Mouse (Mus musculus) T-helper 2 cell (primary cell): Measurements from ENCODE around the gene Baz2b.

Experiments used
- in situ Hi-C: fragments of 300-600 bp; cut with MboI, MseI; formaldehyde crosslinking; loops from one replicate; pipeline ENCODE4 v1.15.1; 2025; ENCODE audit warnings: high pct_unique_total_duplicates

Gene Baz2b

DNA sequence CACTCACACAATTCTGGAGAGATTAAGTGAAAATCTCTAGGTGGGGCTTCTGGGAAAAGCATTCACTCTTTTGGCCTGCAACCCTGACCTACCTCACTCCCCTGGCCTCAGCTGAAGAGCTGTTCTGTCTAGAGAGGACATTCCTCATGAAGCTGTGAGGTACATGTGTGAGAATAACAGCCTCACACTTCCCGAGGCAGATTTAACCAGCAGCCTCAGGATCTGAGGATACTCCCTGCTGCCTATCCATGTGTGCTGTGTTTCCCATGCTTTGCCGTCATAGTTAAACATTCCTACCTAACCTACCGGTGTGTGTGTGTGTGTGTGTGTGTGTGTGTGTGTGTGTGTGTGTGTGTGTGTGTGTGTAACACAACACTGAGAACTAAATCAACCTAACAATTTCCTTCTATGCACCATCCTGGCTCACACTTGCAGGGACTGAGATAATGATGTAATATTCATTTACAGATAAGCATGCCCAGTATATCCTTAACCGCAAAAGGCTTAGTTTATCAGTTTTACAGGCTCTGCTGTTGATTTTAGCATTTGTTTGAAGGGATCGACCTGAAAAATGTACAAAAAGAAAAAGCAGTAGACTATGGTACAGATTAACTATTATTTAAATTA is 206.5 kb downstream of the Baz2b start:
- in situ Hi-C loops, result no loop called here

- in situ Hi-C loops, result no loop called here
Observed at GRCm38 (mm10) chr2:60000268-60000667, 209.4 kb downstream of the Baz2b start.

DNA sequence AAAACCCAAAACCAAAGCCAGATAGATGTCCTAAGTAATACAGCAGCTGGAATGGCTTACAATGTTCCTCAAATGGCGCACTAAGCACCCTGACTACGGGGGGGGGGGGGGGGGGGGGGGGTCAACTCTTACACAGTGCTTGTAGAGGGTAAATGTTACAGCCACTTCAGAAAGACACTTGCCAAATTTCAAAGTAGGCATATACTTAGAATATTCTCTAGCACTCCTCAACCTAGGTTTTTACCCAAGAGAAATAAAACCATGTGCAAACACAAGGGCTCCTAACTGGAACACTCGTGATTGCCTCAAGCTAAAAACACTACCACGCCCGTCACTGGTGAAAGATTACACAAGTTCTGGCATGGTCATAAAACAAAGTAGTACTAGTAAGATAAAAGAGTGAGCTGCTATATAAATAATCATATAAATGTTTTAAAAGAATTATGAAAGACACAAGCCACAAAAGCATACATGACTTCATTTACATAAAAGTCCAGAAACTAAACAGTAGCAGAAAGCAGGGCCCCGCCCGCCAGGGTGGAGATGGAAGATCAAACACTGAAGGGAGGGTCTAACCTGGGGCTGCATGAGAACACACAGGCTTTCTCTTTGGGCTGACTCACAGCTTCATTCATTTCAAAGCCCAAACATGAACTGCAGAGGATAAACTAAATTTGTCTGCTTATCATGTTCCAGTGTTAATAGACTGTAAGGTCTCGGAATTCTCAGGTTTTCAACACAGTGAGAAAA is 212.0 kb downstream of the Baz2b start:
- in situ Hi-C loops, result no loop called here

DNA sequence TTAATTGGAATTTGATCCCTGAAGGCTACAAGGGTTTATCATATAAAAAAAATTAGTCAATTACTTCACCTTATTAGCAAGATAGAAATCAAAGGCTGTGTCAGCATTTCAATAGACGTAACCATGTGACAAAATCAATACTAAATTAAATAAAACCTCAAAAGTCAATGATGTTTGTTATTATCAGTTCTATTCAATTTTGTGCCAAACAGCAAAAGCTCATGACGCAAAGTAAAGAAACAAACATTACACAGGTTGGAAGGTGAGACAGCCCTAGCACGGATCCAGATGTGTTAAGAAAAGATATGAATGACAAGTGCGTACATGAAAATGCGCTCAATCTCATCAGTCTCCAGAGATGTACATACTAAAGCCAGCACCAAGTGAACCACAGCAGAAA is 212.7 kb downstream of the Baz2b start:
- in situ Hi-C loops, result no loop called here

DNA sequence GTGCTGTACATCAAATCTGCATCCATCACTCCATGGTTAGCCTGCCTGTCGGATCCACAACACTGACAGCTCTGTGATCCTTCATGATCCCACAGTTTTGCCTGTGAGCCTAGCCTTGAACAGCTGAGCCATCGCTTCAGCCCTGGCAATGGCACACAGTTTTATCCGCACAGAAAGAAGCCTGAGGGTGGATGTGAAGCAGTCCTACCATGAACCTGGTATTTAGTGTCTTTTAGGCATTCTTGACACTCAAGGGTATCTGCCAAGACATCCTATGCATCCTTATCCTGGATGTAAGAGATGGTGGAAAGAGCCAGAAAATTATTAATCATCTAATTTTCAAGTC is 216.5 kb downstream of the Baz2b start:
- in situ Hi-C loops, result no loop called here

DNA sequence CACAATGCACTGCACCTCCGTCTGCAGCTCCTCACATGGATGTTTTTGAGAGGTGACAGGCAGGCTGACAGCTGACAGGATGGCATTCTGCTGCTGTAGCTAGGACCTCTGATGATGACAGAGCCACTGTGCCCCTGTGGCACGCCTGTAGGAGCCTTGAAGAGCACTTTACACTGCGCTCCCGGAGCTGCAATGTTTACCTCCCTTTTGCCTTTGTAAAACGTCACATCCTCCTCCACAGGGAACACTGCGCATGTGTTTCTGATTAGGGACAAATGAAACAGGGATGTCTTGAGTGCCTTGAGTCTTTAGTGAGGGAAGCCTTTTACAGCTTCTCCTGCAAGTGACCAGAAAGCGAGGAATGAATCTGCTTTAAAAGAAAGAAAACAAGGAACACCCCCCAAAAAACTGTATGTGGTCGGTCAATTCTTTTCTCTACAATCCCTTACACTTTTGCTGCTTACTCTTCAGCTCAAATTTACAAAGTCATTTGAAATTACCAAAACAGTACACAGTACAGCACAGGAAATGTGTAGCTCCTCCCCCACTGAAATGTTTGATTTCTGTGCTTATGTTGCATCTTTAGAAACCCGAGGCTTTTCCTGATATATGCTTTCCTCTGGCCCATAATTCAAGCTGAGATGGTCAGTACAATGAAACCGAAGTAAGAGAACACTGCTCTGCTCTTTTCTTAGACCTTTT is 217.0 kb downstream of the Baz2b start:
- in situ Hi-C loops, result no loop called here

DNA sequence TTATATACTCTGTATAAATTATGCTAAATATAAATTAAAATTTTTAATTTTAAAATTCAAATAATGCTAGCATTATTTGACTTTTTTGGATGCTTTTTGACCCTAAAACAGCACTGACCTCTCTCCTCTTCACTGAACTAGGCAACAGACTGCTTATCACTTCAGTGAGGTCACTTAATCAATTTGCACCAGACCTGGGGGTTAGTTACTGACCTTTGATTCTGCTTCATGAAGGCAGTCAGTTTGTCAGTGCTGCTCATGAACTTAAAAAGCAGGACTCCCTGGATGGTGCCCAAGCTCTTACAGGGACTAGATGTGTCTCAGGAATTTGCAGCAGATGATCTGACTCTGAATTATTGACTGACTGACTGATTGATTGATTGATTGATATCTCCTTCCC is 217.9 kb downstream of the Baz2b start:
- in situ Hi-C loops, result no loop called here

DNA sequence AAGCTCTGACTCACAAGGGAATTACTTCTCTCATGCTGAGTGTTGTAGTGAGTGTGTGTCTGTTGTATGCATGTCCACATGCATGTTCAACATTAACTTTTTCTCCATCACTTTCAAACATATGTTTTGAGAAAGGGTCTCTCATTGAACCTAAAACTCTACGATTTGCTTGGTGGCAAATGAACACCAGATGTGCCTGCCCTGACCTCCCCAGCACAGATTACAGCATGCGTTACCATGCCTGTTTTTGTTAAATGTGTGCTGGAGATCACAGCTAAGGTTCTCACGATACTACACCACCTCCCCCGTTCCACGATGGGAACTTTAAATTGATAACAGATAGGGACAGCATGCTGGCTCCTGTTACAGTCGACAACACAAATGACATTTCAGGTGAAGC is 222.1 kb downstream of the Baz2b start:
- in situ Hi-C loops, result no loop called here

DNA sequence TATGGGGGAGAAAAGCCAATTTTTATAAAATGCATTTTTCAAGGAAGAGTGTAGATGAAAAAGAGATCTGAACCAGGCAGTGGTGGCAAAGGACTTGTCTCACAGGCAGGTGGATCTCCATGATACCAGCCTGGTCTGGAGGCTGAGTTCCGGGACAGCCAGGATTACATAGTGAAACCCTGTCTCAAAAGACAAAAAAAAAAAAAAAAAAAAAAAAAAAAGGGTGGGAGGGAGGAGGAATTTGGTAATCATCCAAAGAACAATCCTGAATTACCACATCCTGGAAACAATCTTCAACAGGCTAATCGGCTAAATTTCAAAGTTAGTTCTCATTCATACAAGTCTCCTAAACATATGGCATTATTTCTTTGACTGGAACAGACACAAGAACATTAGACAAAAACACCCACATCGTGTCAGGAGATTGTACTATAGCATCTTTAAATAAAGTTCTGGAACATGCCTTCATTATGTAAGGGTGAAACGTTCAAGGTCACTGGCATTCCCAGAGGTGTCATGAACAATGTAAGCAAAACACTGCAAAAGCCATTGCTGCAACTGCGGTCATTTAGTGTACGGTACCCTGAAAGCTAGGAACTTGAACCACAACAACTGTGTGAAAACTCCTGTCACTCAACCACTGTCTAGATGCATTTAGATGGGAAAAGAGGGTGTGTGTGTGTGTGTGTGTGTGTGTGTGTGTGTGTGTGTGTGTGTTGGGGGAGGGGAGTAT is 230.0 kb downstream of the Baz2b start:
- in situ Hi-C loops, result no loop called here

DNA sequence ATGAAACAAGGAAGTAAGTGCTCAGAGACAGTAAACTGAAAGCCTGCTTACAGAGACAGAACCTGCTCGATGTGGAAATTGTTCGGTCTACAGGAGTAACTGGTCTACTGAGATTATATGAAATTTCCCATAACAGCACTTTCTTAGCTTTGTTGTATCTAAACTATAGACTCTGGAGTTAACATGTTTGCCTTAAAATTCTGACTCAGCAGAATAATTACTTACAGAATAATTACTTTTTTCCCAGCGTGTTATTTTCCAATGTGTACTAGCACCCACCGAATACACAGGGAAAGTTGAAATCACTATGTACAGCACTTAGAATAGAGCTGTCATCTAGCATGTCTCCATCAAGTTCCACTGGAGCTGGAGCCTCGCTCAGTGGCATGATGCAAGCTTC is 233.0 kb downstream of the Baz2b start:
- in situ Hi-C loops, result no loop called here

DNA sequence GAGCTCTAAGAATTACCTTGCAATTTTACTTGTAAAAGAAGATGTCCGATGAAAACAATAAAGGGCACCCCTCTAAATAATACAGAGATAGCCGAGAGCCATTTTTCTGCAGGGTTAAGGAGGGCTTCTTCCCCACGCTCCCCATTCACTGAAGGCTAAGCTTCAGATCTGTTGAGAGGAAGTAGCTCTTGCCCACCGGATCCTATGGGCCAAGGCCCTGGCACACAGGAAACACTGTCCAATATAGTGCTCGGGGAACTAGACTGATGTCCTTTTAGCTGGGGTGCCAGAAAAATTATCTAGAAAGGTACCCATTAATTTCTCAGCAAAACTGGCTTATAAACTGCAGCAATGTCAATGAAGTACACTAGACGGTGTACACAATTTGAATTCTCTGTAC is 233.9 kb downstream of the Baz2b start:
- in situ Hi-C loops, result no loop called here

GRCm38 (mm10) chr2:59973962-59974361 is 235.7 kb downstream of the Baz2b start:
- in situ Hi-C loops, result no loop called here

GRCm38 (mm10) chr2:59973104-59973641 is 236.5 kb downstream of the Baz2b start:
- in situ Hi-C loops, result no loop called here

DNA sequence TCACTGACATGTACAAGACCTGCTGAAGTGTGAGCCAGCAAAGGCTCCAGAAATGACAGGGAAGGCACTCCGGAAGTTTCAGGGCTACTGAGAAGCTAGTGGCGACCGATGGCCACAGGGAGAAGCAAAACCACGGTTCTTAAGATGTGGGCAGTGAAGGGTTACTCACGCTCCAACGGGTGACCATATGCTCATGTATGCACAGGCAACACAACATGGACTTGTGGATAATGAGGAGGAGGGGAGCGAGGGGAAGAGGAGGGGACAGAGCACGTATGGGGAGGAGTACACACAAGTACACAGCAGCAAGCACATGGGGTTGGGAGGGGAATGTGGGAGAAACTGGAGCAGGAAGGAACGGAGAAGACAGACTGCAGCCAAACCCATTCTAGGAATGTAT is 239.1 kb downstream of the Baz2b start:
- in situ Hi-C loops, result no loop called here

DNA sequence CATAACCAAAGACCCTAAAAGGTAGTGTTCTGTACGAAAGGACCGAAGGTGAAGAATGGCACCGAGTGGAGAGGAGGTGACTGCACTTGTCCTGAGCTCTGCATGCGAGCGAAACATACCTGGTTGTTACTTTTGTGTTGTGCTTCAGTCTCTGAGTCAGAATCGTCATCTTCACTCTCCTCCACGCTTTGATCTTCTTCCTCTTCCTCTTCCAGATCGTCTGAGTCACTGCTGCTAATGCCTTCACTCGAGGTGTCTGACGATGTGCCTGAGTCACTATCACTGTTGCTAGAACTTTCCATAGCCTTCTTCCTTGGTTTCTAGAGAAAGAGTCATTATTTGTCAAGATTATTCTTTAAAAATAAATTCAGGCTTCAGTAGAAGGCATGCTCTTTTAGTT is 240.5 kb downstream of the Baz2b start:
- in situ Hi-C loops, result no loop called here

- in situ Hi-C loops, result no loop called here
Observed at GRCm38 (mm10) chr2:59968593-59968992, 241.0 kb downstream of the Baz2b start.

GRCm38 (mm10) chr2:59966454-59966853 is 243.2 kb downstream of the Baz2b start:
- in situ Hi-C loops, result no loop called here

DNA sequence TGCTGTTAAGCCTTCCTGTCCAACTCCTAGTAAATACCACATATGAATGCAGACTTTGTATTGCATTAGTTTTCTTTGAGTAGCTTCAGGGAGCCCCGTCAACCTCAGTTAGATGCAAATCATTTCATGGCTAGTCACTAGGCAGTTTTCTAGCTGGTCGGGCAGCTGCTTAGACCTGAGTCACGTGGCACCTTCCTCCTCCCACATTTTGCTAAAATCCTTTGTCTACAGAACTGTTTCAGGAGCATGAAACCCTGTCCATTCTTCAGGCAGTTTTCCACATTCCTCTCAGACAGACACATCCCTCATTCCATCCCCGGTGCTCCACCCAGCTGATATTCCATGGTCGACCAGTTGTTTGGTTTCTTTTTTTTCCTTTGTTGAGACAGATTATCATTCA is 246.6 kb downstream of the Baz2b start:
- in situ Hi-C loops, result no loop called here

DNA sequence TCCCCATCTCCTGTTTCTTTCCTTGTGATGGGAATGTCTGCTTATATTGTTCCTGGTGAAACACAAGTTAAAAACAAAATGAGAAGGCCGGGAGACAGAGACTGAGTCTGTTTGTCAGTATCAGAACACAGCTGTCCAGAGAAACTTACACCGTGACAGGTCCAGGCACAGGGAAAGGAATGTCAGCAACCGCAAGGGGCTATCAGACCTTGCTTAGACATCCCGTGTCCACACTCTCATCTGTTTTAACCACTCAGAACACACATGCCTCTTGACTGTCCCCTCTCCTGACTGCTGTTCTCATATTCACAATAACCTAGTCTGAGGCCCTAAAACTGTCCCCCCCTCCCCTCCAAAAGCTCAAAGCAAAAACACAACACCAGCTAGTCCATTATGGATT is 247.1 kb downstream of the Baz2b start:
- in situ Hi-C loops, result no loop called here

GRCm38 (mm10) chr2:59960495-59960772 is 249.2 kb downstream of the Baz2b start:
- in situ Hi-C loops, result no loop called here

- in situ Hi-C loops, result no loop called here
Observed at GRCm38 (mm10) chr2:59959668-59960494, 249.8 kb downstream of the Baz2b start.
